Mouse (Mus musculus) adrenal gland, adult 2 months (tissue): ENCODE results near the gene Rnf144b. TPM values are rescaled to one million over a fixed set of nuclear protein-coding genes. Genes with fewer than 3 reads are reported as not detected.
A peak's percentile ranks its signal among the peaks of the same experiment; 100 is the strongest.

Source experiments
- DNase-seq: peaks from one replicate; pipeline ENCODE4 v3.0.0; 2021
- polyA plus RNA-seq: library from polyadenylated mRNA; depleted of rRNA; stranded (reverse); fragments of >200 nt; gene quantifications from 2 replicates; pipeline ENCODE4 v1.2.3, GENCODE M21; 2012
- total RNA-seq, 2 experiments: library from RNA; stranded (reverse); gene quantifications; 2 replicates each; pipeline ENCODE4 v1.2.3; 2021

Gene Rnf144b
- total and polyA plus RNA-seq, 3 experiments = 2.2 to 5.3 (median 2.8) TPM

- no peak for DNase-seq
Measured at GRCm38 (mm10) chr13:47182366-47182765, 59.9 kb downstream of the Rnf144b start.

- no peak for DNase-seq
Measured at GRCm38 (mm10) chr13:47183033-47183730, 60.7 kb downstream of the Rnf144b start.

DNA sequence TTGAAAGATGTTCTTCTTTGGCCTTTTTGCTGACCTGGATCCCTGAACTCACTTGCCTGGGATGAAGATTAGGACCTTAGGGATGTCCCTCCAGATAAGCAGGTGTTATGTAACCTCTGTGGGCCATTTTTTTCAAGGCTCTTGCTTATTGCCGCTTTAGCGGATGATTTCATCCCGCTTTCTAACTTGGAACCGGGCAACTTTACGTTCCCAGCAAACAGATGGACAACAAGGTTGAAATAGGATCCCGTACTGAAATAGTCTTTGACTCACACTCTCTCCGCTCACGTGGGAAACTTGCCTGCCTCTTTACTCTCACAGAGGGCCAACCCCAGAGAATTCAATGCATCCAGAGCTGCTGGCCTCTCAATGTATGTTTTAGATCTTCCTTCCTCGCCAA lies 61.3 kb downstream of the Rnf144b start:
- no peak for DNase-seq

DNA sequence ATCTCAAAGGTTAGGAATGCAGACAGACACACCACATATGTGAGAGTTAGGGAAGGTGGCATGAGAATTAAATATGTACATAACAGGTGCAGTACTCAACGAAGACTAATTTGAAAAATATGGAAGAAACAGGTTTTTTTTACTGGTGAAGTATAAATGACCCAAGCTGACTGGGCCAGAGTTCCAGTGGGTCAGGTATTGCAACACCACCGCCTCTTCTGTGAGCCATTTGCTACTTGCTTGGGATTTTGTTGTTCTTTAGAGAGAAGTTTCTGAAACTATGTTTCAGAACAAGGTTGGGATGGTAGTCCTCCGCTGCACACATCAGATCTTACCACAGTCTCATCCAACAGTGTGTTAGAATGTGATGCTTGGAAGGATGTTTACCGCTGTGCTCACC lies 65.4 kb downstream of the Rnf144b start:
- no peak for DNase-seq

DNA sequence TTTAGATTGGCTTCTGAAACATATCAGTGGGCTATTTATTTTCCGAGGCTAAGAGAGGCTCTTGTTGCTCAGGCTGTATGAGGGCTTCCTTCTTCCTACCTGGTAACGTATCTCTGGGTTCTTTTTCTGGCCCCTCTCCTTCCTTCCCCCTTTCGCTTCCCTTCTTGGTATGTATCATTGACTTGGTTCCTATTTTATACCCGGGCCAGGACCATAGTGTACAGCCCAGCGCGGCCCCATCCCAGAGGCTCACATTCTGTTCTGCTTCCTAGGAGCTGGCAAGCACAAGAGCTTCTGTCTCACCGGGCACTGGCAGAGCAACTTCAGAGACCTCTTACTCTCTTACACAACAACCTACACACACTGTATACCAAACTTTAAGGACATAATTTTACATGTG lies 67.5 kb downstream of the Rnf144b start:
- DNase-seq = no peak

- no peak for DNase-seq
Measured at GRCm38 (mm10) chr13:47192200-47192599, 69.7 kb downstream of the Rnf144b start.

GRCm38 (mm10) chr13:47192771-47193170 lies 70.3 kb downstream of the Rnf144b start:
- DNase-seq = no peak

DNA sequence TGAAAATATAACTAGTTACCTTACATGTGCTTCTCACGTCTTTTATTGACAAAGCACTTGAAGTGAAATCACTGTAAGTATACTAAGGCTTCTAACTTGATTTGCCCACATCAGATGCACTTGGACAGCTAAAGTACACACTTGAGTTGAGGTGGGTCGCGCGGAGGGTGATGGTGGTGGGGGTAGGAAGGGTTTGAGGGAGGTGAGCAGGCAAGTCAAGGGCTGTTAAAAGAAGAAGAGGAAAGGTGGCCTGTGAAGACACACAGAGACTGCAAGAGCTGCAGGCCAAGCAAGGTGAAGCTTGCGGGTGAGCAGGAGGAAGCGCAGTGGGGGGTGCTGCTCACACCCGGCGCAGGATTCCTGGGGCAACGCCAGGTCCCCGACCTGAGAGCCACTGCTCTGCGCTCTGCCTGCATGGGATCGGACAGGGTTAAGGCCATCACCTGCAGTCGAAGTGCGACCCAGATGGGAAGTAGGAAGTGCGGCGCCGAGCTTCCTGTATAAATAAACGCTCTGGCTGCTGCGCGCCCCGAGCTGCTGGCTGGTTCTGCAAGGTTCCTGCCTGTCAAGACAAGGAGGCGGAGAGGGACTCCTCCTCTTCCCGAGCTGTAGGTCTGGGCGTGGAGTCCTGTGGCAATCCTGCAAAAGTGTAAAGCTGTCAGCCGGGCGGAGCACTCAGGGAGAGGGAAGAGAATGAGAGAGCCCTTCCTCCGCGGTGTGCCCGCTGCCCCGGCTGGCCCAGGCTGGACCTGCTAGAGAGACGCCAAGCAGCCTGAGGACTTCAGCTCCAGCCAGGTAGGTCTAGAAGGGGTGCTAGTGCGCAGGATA lies 71.1 kb downstream of the Rnf144b start:
- peak; percentile 81 for DNase-seq

- DNase-seq = peak; percentile 26
Measured at GRCm38 (mm10) chr13:47194695-47195094, 72.2 kb downstream of the Rnf144b start.

GRCm38 (mm10) chr13:47195491-47195890 lies 73.0 kb downstream of the Rnf144b start:
- no peak for DNase-seq

DNA sequence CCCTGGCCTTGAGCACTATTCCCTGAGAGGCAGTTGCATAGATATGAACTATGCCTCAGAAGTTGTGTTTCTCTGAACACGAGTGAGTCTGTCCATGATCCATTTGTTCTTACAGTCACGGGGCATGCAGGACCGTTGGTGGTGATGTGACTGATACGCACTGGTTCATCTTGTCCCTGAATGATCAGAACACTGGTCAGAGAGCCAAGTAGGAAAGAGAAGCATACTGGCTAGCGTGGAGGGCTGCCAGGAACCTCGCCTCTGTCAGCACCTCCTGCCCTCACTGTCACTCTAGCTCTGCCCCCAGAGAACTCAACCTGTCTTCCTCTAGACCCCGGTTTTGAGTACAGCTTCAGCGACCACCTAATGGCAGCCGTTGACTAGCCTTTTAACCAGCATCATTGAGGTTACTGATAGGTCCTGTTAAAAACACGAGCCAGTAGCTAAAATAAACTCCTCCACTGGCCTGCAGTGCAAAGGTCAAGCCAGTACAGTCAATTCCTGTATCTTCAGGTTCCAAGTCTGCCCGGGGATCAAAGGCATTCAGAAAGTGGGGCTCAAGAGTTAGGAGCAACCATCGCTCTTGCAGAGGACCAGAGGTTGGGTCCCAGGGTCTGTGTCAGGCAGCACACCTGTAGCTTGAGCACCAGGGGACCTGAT lies 77.7 kb downstream of the Rnf144b start:
- no peak for DNase-seq

DNA sequence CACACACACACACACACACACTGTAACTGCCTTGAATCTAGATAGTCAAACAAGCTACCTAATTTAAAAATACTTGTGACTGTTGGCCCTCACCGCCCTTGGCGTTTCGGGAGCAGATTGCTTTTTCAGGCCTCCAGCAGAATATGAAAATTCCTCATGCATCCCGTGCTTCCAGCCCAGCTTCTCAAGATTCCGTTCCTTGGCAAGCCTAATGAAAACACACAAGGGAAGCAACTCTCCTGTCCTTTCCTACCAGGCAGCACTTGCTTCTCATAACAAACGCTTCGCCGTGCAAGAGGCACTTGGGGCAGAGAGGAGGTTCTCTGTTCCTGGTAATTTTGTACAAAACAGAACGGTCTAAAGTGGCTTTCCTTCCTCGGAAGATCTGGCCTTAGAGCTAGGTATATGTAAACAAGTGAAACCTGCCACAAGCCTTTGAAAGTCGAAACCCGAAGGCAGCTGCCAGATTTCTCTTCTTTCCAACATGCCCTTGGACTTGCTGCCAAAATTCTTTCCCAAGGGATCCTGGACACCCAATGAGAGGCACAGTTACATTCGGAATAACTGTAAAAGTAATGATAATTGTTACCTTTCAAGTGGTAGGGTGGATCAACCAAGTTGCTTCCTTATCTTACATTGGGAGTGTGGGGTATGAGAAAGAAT lies 79.6 kb downstream of the Rnf144b start:
- DNase-seq = peak; percentile 73

- DNase-seq = no peak
Measured at GRCm38 (mm10) chr13:47210496-47210895, 88.0 kb downstream of the Rnf144b start.

DNA sequence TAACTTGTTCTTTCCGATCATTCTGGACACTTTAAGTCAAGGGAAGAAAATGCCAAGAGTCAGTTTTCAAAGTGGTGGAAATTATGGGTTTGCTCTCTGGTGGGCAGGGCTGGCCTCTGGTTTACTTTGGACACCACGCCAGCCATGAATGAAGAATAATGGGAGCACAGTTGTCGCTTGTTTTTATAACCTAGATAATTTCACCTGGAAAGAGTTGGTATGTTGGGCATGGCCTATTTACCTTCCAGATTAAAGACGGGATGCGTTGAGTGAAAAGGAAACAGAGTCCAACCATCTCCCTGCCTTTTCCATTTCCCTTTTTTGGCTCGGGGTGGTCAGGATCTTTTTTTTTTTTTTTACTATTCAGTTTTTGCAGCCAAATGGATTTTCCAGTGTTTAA lies 88.5 kb downstream of the Rnf144b start:
- no peak for DNase-seq

DNA sequence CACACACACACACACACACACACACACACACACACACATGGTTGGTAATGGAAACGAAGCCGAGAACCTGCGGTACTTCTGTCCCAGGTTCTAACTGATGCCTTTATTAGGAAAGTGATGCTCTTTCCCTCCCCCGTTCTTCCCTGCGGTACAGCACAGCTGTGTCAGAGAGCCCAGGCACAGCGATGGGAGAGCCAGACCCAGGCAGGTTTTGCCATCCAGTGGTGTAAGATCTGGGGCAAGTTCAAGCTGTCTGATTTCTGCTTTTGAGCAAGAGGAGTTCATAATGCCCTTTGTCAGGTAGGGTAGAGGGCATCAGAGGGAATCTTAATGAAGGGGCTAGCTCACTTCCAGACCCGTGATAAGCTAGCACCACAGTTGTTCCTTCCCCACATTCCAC lies 89.1 kb downstream of the Rnf144b start:
- no peak for DNase-seq

DNA sequence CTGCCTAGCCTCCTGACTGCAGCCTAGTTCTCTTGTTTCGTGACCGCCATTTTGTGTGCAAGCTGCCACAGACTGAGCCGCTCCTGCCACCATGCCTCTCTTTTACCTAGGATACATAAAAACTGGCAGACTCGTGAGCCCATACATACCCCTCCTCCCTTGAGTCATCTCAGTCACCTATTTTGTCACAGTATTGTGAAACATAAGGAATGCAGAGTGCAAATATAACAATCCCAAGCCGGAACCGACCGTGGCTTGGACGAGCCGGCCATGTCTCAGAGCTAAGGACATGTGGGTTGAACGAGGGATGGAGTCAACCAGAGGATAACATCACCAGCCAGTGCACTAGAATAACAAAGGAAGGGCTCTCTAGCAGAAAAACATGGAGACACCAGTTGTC lies 91.4 kb downstream of the Rnf144b start:
- DNase-seq = no peak

DNA sequence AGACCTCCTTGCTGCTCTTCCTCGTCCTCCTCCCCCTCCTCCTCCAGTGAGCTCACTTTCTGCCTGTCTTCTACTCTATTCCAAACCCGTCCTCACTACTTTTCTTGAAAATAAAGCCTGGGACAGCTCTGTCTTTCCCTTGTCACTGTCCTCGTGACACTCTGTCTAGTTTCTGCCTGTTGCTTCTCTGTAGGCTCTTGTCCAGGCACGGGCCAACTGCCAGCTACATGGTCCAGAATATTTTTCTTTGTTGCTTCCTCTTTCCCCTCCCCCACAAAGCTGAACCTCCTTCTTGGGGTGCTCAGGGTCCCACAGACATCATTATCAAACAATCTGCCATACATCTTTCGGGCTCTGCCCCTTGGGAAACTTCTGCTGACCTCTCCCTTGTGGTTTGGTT lies 92.4 kb downstream of the Rnf144b start:
- no peak for DNase-seq

GRCm38 (mm10) chr13:47215815-47216585 lies 93.5 kb downstream of the Rnf144b start:
- DNase-seq = no peak

- DNase-seq = peak; percentile 29
Measured at GRCm38 (mm10) chr13:47217107-47217571, 94.7 kb downstream of the Rnf144b start.

GRCm38 (mm10) chr13:47218351-47218750 lies 95.9 kb downstream of the Rnf144b start:
- no peak for DNase-seq

DNA sequence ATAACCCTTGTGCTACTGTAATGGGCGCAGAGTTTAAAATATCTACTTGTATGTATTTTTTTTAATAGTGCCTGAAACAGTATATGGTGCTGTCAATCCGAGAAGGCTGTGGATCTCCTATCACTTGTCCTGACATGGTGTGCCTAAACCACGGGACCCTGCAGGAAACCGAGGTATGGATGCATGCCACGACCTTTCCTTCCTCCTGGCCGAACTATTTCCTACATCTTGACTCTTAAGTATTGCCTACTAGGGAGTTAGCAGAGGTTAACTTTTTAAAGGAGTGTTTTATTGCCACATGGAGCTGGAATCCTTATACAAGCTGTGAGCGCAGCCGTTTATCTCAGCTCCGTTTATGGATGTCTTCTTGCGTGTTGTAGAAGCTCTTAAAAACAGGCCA lies 98.0 kb downstream of the Rnf144b start:
- no peak for DNase-seq
